Comparison of ENCODE assay signal across 9 mouse cellular contexts in genomic region chr7:49811346-49811745, GRCm38 (mm10). TPM values are rescaled to one million over a fixed set of nuclear protein-coding genes. Genes with fewer than 3 reads are reported as not detected.
DNase-seq lines count a peak whose midpoint lies in the region; ATAC-seq and TF ChIP-seq lines count a peak whose summit lies in the region.
"Had no signal": no experiment of that assay in that cellular context is flagged by ENCODE, and none has a peak within 500 bp of the region (broad histone marks: within the 10 kb centered on the region; RNA-seq: fewer than 3 reads in every experiment).

No protein-coding gene starts in this region.

- no peak overlapping the region for H3K27ac ChIP-seq in kidney, adult 2 months (ENCODE audit: insufficient read depth, low read depth, low read length)
- no peak overlapping the region for H3K27ac ChIP-seq in forebrain, postnatal 0 days (ENCODE audit: low read depth, low read length)
- H3K27ac ChIP-seq: heart, embryonic 13.5 days; limb, embryonic 12.5 days had no signal

- TF ChIP-seq POLR2A in kidney, adult 2 months (IDR thresholded peaks at IDR 0.05; ENCODE audit: low read depth, low read length) = no peak

- no peak overlapping the region for H3K4me3 ChIP-seq in kidney, adult 2 months (ENCODE audit: insufficient read depth, low read depth, low read length)
- H3K4me3 ChIP-seq in forebrain, postnatal 0 days (ENCODE audit: low read depth, low read length) = no peak overlapping the region
- H3K4me3 ChIP-seq: heart, embryonic 13.5 days; limb, embryonic 12.5 days had no signal

- peak; percentile 19 for DNase-seq in kidney, adult 2 months
- no peak for DNase-seq in kidney, postnatal 4 days
- peak; percentile 2 for DNase-seq in thymus, postnatal 25 days
- DNase-seq in thymus, postnatal 4 days = no peak
- peak; percentile 40 for DNase-seq in forebrain, postnatal 0 days
- no peak for DNase-seq in ovary, adult 18-20 months (ENCODE audit: low spot score)

- H3K4me1 ChIP-seq in kidney, adult 2 months (ENCODE audit: control insufficient read depth, insufficient read depth, low read length) = no peaks in the 10 kb centered on the region
- no peaks in the 10 kb centered on the region for H3K4me1 ChIP-seq in forebrain, postnatal 0 days (ENCODE audit: insufficient read depth)
- H3K4me1 ChIP-seq: limb, embryonic 12.5 days had no signal

- H3K36me3 ChIP-seq in kidney, adult 2 months (ENCODE audit: control insufficient read depth, insufficient read depth, low read length) = no peaks in the 10 kb centered on the region
- H3K36me3 ChIP-seq in forebrain, postnatal 0 days (ENCODE audit: insufficient read depth) = peaks cover 18% of the 10 kb centered on the region; the same call in 1 of the 2 replicates

- H3K9me3 ChIP-seq in forebrain, postnatal 0 days (ENCODE audit: low read length) = no peaks in the 10 kb centered on the region
- H3K9me3 ChIP-seq: heart, embryonic 13.5 days; limb, embryonic 12.5 days had no signal

- WGBS in kidney, adult 2 months = 33% methylated on average over 4 of the region's 4 CpGs
- 50% methylated on average over 4 of the region's 4 CpGs for WGBS in forebrain, postnatal 0 days

- peak; percentile 82 for ATAC-seq in forebrain, postnatal 0 days
- no peak for ATAC-seq in megakaryocyte-erythroid progenitor cell, adult 5-6 weeks (replicated peaks; ENCODE audit: low FRiP score, low TSS enrichment, poor library complexity, severe bottlenecking)

- no peaks in the 10 kb centered on the region for H3K27me3 ChIP-seq in kidney, adult 2 months (replicated peaks; ENCODE audit: control insufficient read depth, insufficient read depth, low read length)
- H3K27me3 ChIP-seq in forebrain, postnatal 0 days (ENCODE audit: insufficient read depth, low read length) = no peaks in the 10 kb centered on the region
- H3K27me3 ChIP-seq: heart, embryonic 13.5 days; limb, embryonic 12.5 days had no signal

- no peak for TF ChIP-seq CTCF in kidney, adult 2 months (conservative IDR thresholded peaks at IDR 0.05; ENCODE audit: insufficient read depth, insufficient read length, low read depth, low read length)
- TF ChIP-seq CTCF in forebrain, postnatal 0 days (IDR thresholded peaks at IDR 0.05; ENCODE audit: low read depth) = peak; percentile 62

- H3K9ac ChIP-seq in forebrain, postnatal 0 days = no peak overlapping the region
- H3K9ac ChIP-seq: heart, embryonic 13.5 days; limb, embryonic 12.5 days had no signal

- no peak overlapping the region for H3K4me2 ChIP-seq in forebrain, postnatal 0 days (ENCODE audit: low read depth)
- H3K4me2 ChIP-seq: heart, embryonic 13.5 days; limb, embryonic 12.5 days had no signal

RNA-seq across cellular contexts. Expression of gene Prmt3, which starts 33.2 kb away (rescaled TPM):
- 12.1 and 14.6 TPM in 2 replicates for polyA plus RNA-seq in kidney, adult 2 months (2012; rRNA removed)
- 55.5 and 60.6 TPM in 2 replicates for total RNA-seq in forebrain, postnatal 0 days (2014; rRNA removed)
- polyA plus RNA-seq in forebrain, postnatal 0 days (2015; fragmentation: Nextera tagmentation; extraction: Ambion mirVana) = 41.4 and 42.3 TPM in 2 replicates
- 72.9 and 103 TPM in 2 replicates for total RNA-seq in megakaryocyte-erythroid progenitor cell, adult 5-6 weeks (2014; fragmentation: Nextera tagmentation)
- 71.6 and 84.2 TPM in 2 replicates for total RNA-seq in megakaryocyte-erythroid progenitor cell, adult 5-6 weeks (2017)

RNA-seq across cellular contexts. Expression of gene Htatip2, which starts 52.4 kb away (rescaled TPM):
- polyA plus RNA-seq in kidney, adult 2 months (2012; rRNA removed) = 11.4 and 16.2 TPM in 2 replicates
- 1.1 and 1.6 TPM in 2 replicates for total RNA-seq in forebrain, postnatal 0 days (2014; rRNA removed)
- 4.7 and 5.5 TPM in 2 replicates for polyA plus RNA-seq in forebrain, postnatal 0 days (2015; fragmentation: Nextera tagmentation; extraction: Ambion mirVana)
- total RNA-seq in megakaryocyte-erythroid progenitor cell, adult 5-6 weeks (2014; fragmentation: Nextera tagmentation) = 30.6 and 40.4 TPM in 2 replicates
- total RNA-seq in megakaryocyte-erythroid progenitor cell, adult 5-6 weeks (2017) = 15.4 and 19.0 TPM in 2 replicates

Comparison
In these comparisons a context has a peak if more than half of its experiments do, and no peak if none do; other contexts are left out.
1. DNase-seq: peak in kidney, adult 2 months (single experiment), thymus, postnatal 25 days (single experiment) and forebrain, postnatal 0 days (single experiment); none in kidney, postnatal 4 days (0 of 2), thymus, postnatal 4 days (single experiment) and ovary, adult 18-20 months (single experiment).